Mouse (Mus musculus): ENCODE measurements around the gene Baiap2l1. TPM values are rescaled to one million over a fixed set of nuclear protein-coding genes. Genes with fewer than 3 reads are reported as not detected.

The Baiap2l1 gene
- polyA plus RNA-seq, 1 experiment from 2014 or later = 1.8 TPM

GRCm38 (mm10) chr5:144271118-144271517 lies 86.8 kb downstream of the Baiap2l1 start:
- no peak overlapping the region for H3K27ac ChIP-seq (ENCODE audit: low read depth, low read length)
- H3K4me2 ChIP-seq (ENCODE audit: low read length) = no peak overlapping the region
- no peak for ATAC-seq
- H3K9me3 ChIP-seq (ENCODE audit: control insufficient read depth, low read length) = no peaks in the 10 kb centered on the region
- H3K4me3 ChIP-seq (ENCODE audit: low read length) = no peak overlapping the region
- 85% methylated on average over 3 of the region's 3 CpGs for WGBS
- peaks cover 3% of the 10 kb centered on the region; the same call in 1 of the 2 replicates for H3K4me1 ChIP-seq (ENCODE audit: control insufficient read depth, insufficient read depth, low read depth, low read length)
- H3K9ac ChIP-seq (ENCODE audit: low read depth, low read length) = no peak overlapping the region
- H3K36me3 ChIP-seq (ENCODE audit: control insufficient read depth, insufficient read depth, low read length) = no peaks in the 10 kb centered on the region
- H3K27me3 ChIP-seq (replicated peaks; ENCODE audit: control insufficient read depth, insufficient read depth, low read length) = no peaks in the 10 kb centered on the region

- Histone ChIP-seq H3K4me1 (ENCODE audit: control insufficient read depth, insufficient read depth, low read depth, low read length) (peaks cover 3% of the 10 kb centered on the region; the same call in 1 of the 2 replicates), H3K9ac (ENCODE audit: low read depth, low read length) (no peak overlapping the region), H3K4me3 (ENCODE audit: low read length) (no peak overlapping the region), H3K36me3 (ENCODE audit: control insufficient read depth, insufficient read depth, low read length) (no peaks in the 10 kb centered on the region), H3K4me2 (ENCODE audit: low read length) (no peak overlapping the region), H3K27ac (ENCODE audit: low read depth, low read length) (no peak overlapping the region), H3K27me3 (replicated peaks; ENCODE audit: control insufficient read depth, insufficient read depth, low read length) (no peaks in the 10 kb centered on the region), H3K9me3 (ENCODE audit: control insufficient read depth, low read length) (no peaks in the 10 kb centered on the region)
- ATAC-seq = no peak
- 98% methylated on average over 8 of the region's 8 CpGs for WGBS
Measured at GRCm38 (mm10) chr5:144270420-144270819, 87.5 kb downstream of the Baiap2l1 start.

GRCm38 (mm10) chr5:144269926-144270325 lies 88.0 kb downstream of the Baiap2l1 start:
- ATAC-seq = no peak
- H3K4me3 ChIP-seq (ENCODE audit: low read length) = no peak overlapping the region
- no peaks in the 10 kb centered on the region for H3K36me3 ChIP-seq (ENCODE audit: control insufficient read depth, insufficient read depth, low read length)
- peaks cover 3% of the 10 kb centered on the region; the same call in 1 of the 2 replicates for H3K4me1 ChIP-seq (ENCODE audit: control insufficient read depth, insufficient read depth, low read depth, low read length)
- H3K27ac ChIP-seq (ENCODE audit: low read depth, low read length) = no peak overlapping the region
- H3K27me3 ChIP-seq (replicated peaks; ENCODE audit: control insufficient read depth, insufficient read depth, low read length) = no peaks in the 10 kb centered on the region
- H3K9ac ChIP-seq (ENCODE audit: low read depth, low read length) = no peak overlapping the region
- WGBS = 97% methylated on average over 7 of the region's 7 CpGs
- H3K4me2 ChIP-seq (ENCODE audit: low read length) = no peak overlapping the region
- H3K9me3 ChIP-seq (ENCODE audit: control insufficient read depth, low read length) = no peaks in the 10 kb centered on the region

- no peak overlapping the region for H3K9ac ChIP-seq (ENCODE audit: low read depth, low read length)
- no peak overlapping the region for H3K4me2 ChIP-seq (ENCODE audit: low read length)
- peaks cover 5% of the 10 kb centered on the region; the same call in 1 of the 2 replicates for H3K4me1 ChIP-seq (ENCODE audit: control insufficient read depth, insufficient read depth, low read depth, low read length)
- no peaks in the 10 kb centered on the region for H3K9me3 ChIP-seq (ENCODE audit: control insufficient read depth, low read length)
- no peak overlapping the region for H3K27ac ChIP-seq (ENCODE audit: low read depth, low read length)
- no peaks in the 10 kb centered on the region for H3K27me3 ChIP-seq (replicated peaks; ENCODE audit: control insufficient read depth, insufficient read depth, low read length)
- ATAC-seq = no peak
- peaks cover 4% of the 10 kb centered on the region for H3K36me3 ChIP-seq (ENCODE audit: control insufficient read depth, insufficient read depth, low read length)
- H3K4me3 ChIP-seq (ENCODE audit: low read length) = no peak overlapping the region
- WGBS = 70% methylated on average over 8 of the region's 8 CpGs
Measured at GRCm38 (mm10) chr5:144267535-144268241, 90.2 kb downstream of the Baiap2l1 start.

- no peak overlapping the region for H3K9ac ChIP-seq (ENCODE audit: low read depth, low read length)
- no peak overlapping the region for H3K27ac ChIP-seq (ENCODE audit: low read depth, low read length)
- WGBS = 86% methylated on average over 13 of the region's 13 CpGs
- peaks cover 4% of the 10 kb centered on the region for H3K36me3 ChIP-seq (ENCODE audit: control insufficient read depth, insufficient read depth, low read length)
- H3K4me2 ChIP-seq (ENCODE audit: low read length) = no peak overlapping the region
- H3K4me1 ChIP-seq (ENCODE audit: control insufficient read depth, insufficient read depth, low read depth, low read length) = peaks cover 18% of the 10 kb centered on the region
- no peak overlapping the region for H3K4me3 ChIP-seq (ENCODE audit: low read length)
- no peak for ATAC-seq
- H3K27me3 ChIP-seq (replicated peaks; ENCODE audit: control insufficient read depth, insufficient read depth, low read length) = no peaks in the 10 kb centered on the region
- no peaks in the 10 kb centered on the region for H3K9me3 ChIP-seq (ENCODE audit: control insufficient read depth, low read length)
Measured at GRCm38 (mm10) chr5:144263496-144263895, 94.4 kb downstream of the Baiap2l1 start.

GRCm38 (mm10) chr5:144263082-144263481 lies 94.8 kb downstream of the Baiap2l1 start:
- Histone ChIP-seq H3K27me3 (replicated peaks; ENCODE audit: control insufficient read depth, insufficient read depth, low read length) (no peaks in the 10 kb centered on the region), H3K4me3 (ENCODE audit: low read length) (no peak overlapping the region), H3K9me3 (ENCODE audit: control insufficient read depth, low read length) (no peaks in the 10 kb centered on the region), H3K27ac (ENCODE audit: low read depth, low read length) (no peak overlapping the region), H3K4me1 (ENCODE audit: control insufficient read depth, insufficient read depth, low read depth, low read length) (peaks cover 22% of the 10 kb centered on the region), H3K36me3 (ENCODE audit: control insufficient read depth, insufficient read depth, low read length) (peaks cover 4% of the 10 kb centered on the region), H3K4me2 (ENCODE audit: low read length) (no peak overlapping the region), H3K9ac (ENCODE audit: low read depth, low read length) (no peak overlapping the region)
- 71% methylated on average over 9 of the region's 9 CpGs for WGBS
- no peak for ATAC-seq

- Histone ChIP-seq H3K27me3 (replicated peaks; ENCODE audit: control insufficient read depth, insufficient read depth, low read length) (no peaks in the 10 kb centered on the region), H3K36me3 (ENCODE audit: control insufficient read depth, insufficient read depth, low read length) (peaks cover 4% of the 10 kb centered on the region), H3K27ac (ENCODE audit: low read depth, low read length) (no peak overlapping the region), H3K4me1 (ENCODE audit: control insufficient read depth, insufficient read depth, low read depth, low read length) (peaks cover 32% of the 10 kb centered on the region), H3K9me3 (ENCODE audit: control insufficient read depth, low read length) (no peaks in the 10 kb centered on the region), H3K4me2 (ENCODE audit: low read length) (no peak overlapping the region), H3K4me3 (ENCODE audit: low read length) (no peak overlapping the region), H3K9ac (ENCODE audit: low read depth, low read length) (no peak overlapping the region)
- ATAC-seq = no peak
- 94% methylated on average over 5 of the region's 5 CpGs for WGBS
Measured at GRCm38 (mm10) chr5:144261829-144262228, 96.1 kb downstream of the Baiap2l1 start.

- 86% methylated on average over 9 of the region's 9 CpGs for WGBS
- no peak for ATAC-seq
- Histone ChIP-seq H3K9ac (ENCODE audit: low read depth, low read length) (no peak overlapping the region), H3K27me3 (replicated peaks; ENCODE audit: control insufficient read depth, insufficient read depth, low read length) (no peaks in the 10 kb centered on the region), H3K4me2 (ENCODE audit: low read length) (no peak overlapping the region), H3K4me1 (ENCODE audit: control insufficient read depth, insufficient read depth, low read depth, low read length) (peaks cover 37% of the 10 kb centered on the region), H3K36me3 (ENCODE audit: control insufficient read depth, insufficient read depth, low read length) (peaks cover 4% of the 10 kb centered on the region), H3K27ac (ENCODE audit: low read depth, low read length) (no peak overlapping the region), H3K4me3 (ENCODE audit: low read length) (no peak overlapping the region), H3K9me3 (ENCODE audit: control insufficient read depth, low read length) (no peaks in the 10 kb centered on the region)
Measured at GRCm38 (mm10) chr5:144261309-144261708, 96.6 kb downstream of the Baiap2l1 start.

- Histone ChIP-seq H3K4me2 (ENCODE audit: low read length) (no peak overlapping the region), H3K27ac (ENCODE audit: low read depth, low read length) (no peak overlapping the region), H3K9me3 (ENCODE audit: control insufficient read depth, low read length) (no peaks in the 10 kb centered on the region), H3K4me3 (ENCODE audit: low read length) (no peak overlapping the region), H3K4me1 (ENCODE audit: control insufficient read depth, insufficient read depth, low read depth, low read length) (peaks cover 39% of the 10 kb centered on the region), H3K36me3 (ENCODE audit: control insufficient read depth, insufficient read depth, low read length) (peaks cover 4% of the 10 kb centered on the region), H3K9ac (ENCODE audit: low read depth, low read length) (no peak overlapping the region), H3K27me3 (replicated peaks; ENCODE audit: control insufficient read depth, insufficient read depth, low read length) (no peaks in the 10 kb centered on the region)
- 79% methylated on average over 8 of the region's 8 CpGs for WGBS
- ATAC-seq = no peak
Measured at GRCm38 (mm10) chr5:144260464-144260863, 97.4 kb downstream of the Baiap2l1 start.
